ENCODE assay signal across 19 mouse cellular contexts in genomic region chr11:114513446-114513845, GRCm38 (mm10).
DNase-seq lines count a peak whose midpoint lies in the region; ATAC-seq and TF ChIP-seq lines count a peak whose summit lies in the region.
"Had no signal": no experiment of that assay in that cellular context is flagged by ENCODE, and none has a peak within 500 bp of the region (broad histone marks: within the 10 kb centered on the region; RNA-seq: fewer than 3 reads in every experiment).

No protein-coding gene starts in this region.

- DNase-seq in forebrain, embryonic 14.5 days (ENCODE audit: low spot score) = peak; percentile 39
- no peak for DNase-seq in forebrain, postnatal 0 days
- peak; percentile 13 for DNase-seq in kidney, adult 9 months
- no peak for DNase-seq in kidney, adult 11 months
- peak; percentile 40 for DNase-seq in midbrain, embryonic 14.5 days
- no peak for DNase-seq in heart, adult 11 months
- DNase-seq: B cell, adult 2 months; cerebellum, adult 11-12 months; cerebellum, adult 9-10 months; cerebellum, postnatal 25 days; gastrocnemius, postnatal 14 days had no signal

- H3K27ac ChIP-seq in forebrain, embryonic 14.5 days (ENCODE audit: low read depth, low read length) = no peak overlapping the region
- H3K27ac ChIP-seq in forebrain, postnatal 0 days (ENCODE audit: low read depth, low read length) = no peak overlapping the region
- no peak overlapping the region for H3K27ac ChIP-seq in midbrain, embryonic 14.5 days (replicated peaks; ENCODE audit: low read depth, low read length)
- no peak overlapping the region for H3K27ac ChIP-seq in midbrain, embryonic 13.5 days
- H3K27ac ChIP-seq: embryonic facial prominence, embryonic 12.5 days; hindbrain, embryonic 10.5 days; hindbrain, embryonic 14.5 days had no signal

- 0 out of 2 replicates have a peak, but pooled peaks cover 8% of the 10 kb centered on the region for H3K4me1 ChIP-seq in forebrain, embryonic 14.5 days (ENCODE audit: control insufficient read depth, insufficient read depth, low read length)
- H3K4me1 ChIP-seq in forebrain, postnatal 0 days (ENCODE audit: insufficient read depth) = peaks cover 8% of the 10 kb centered on the region; the same call in 1 of the 2 replicates
- peaks cover 9% of the 10 kb centered on the region; the same call in 1 of the 2 replicates for H3K4me1 ChIP-seq in midbrain, embryonic 14.5 days (ENCODE audit: control insufficient read depth, insufficient read depth, low read length)
- H3K4me1 ChIP-seq in midbrain, embryonic 13.5 days (replicated peaks) = peaks cover 29% of the 10 kb centered on the region
- H3K4me1 ChIP-seq: heart, embryonic 12.5 days had no signal

- 25% methylated on average over 5 of the region's 5 CpGs for WGBS in forebrain, embryonic 14.5 days
- 18% methylated on average over 5 of the region's 5 CpGs for WGBS in forebrain, postnatal 0 days
- 14% methylated on average over 5 of the region's 5 CpGs for WGBS in midbrain, embryonic 14.5 days
- 25% methylated on average over 5 of the region's 5 CpGs for WGBS in midbrain, embryonic 13.5 days

- H3K9me3 ChIP-seq in forebrain, embryonic 14.5 days (replicated peaks; ENCODE audit: control insufficient read depth, low read length) = no peaks in the 10 kb centered on the region
- H3K9me3 ChIP-seq in forebrain, postnatal 0 days (ENCODE audit: low read length) = no peaks in the 10 kb centered on the region
- no peaks in the 10 kb centered on the region for H3K9me3 ChIP-seq in midbrain, embryonic 14.5 days (ENCODE audit: control insufficient read depth, low read length)
- no peaks in the 10 kb centered on the region for H3K9me3 ChIP-seq in midbrain, embryonic 13.5 days
- H3K9me3 ChIP-seq: embryonic facial prominence, embryonic 12.5 days; heart, embryonic 12.5 days; hindbrain, embryonic 10.5 days had no signal

- H3K27me3 ChIP-seq in forebrain, embryonic 14.5 days (replicated peaks; ENCODE audit: control insufficient read depth, insufficient read depth, low read length) = no peaks in the 10 kb centered on the region
- H3K27me3 ChIP-seq in forebrain, postnatal 0 days (ENCODE audit: insufficient read depth, low read length) = no peaks in the 10 kb centered on the region
- 0 out of 2 replicates have a peak, but pooled peaks cover 3% of the 10 kb centered on the region for H3K27me3 ChIP-seq in midbrain, embryonic 14.5 days (ENCODE audit: control insufficient read depth, insufficient read depth, low read length)
- no peaks in the 10 kb centered on the region for H3K27me3 ChIP-seq in midbrain, embryonic 13.5 days

- H3K9ac ChIP-seq in forebrain, embryonic 14.5 days (ENCODE audit: low read length) = no peak overlapping the region
- no peak overlapping the region for H3K9ac ChIP-seq in forebrain, postnatal 0 days
- H3K9ac ChIP-seq in midbrain, embryonic 14.5 days (replicated peaks; ENCODE audit: low read length) = no peak overlapping the region
- H3K9ac ChIP-seq in midbrain, embryonic 13.5 days (replicated peaks) = no peak overlapping the region
- H3K9ac ChIP-seq: embryonic facial prominence, embryonic 12.5 days; heart, embryonic 12.5 days; hindbrain, embryonic 14.5 days had no signal

- H3K36me3 ChIP-seq in forebrain, embryonic 14.5 days (ENCODE audit: control insufficient read depth, insufficient read depth, low read length) = no peaks in the 10 kb centered on the region
- H3K36me3 ChIP-seq in forebrain, postnatal 0 days (ENCODE audit: insufficient read depth) = no peaks in the 10 kb centered on the region
- no peaks in the 10 kb centered on the region for H3K36me3 ChIP-seq in midbrain, embryonic 14.5 days (ENCODE audit: control insufficient read depth, insufficient read depth, low read length)
- H3K36me3 ChIP-seq in midbrain, embryonic 13.5 days = no peaks in the 10 kb centered on the region
- H3K36me3 ChIP-seq: embryonic facial prominence, embryonic 12.5 days; G1E; heart, embryonic 12.5 days; hindbrain, embryonic 10.5 days had no signal

- no peak for TF ChIP-seq CTCF in forebrain, postnatal 0 days (IDR thresholded peaks at IDR 0.05; ENCODE audit: low read depth)

- no peak for ATAC-seq in forebrain, embryonic 14.5 days
- ATAC-seq in forebrain, postnatal 0 days = no peak
- no peak for ATAC-seq in midbrain, embryonic 14.5 days (ENCODE audit: low FRiP score, low TSS enrichment)
- ATAC-seq in midbrain, embryonic 13.5 days = no peak
- ATAC-seq: CD4-positive, CD25-positive, alpha-beta regulatory T cell, adult 4 months; forebrain, embryonic 16.5 days had no signal

- no peak overlapping the region for H3K4me2 ChIP-seq in forebrain, embryonic 14.5 days (ENCODE audit: low read length)
- no peak overlapping the region for H3K4me2 ChIP-seq in forebrain, postnatal 0 days (ENCODE audit: low read depth)
- H3K4me2 ChIP-seq in midbrain, embryonic 14.5 days (ENCODE audit: low read length) = no peak overlapping the region
- no peak overlapping the region for H3K4me2 ChIP-seq in midbrain, embryonic 13.5 days (replicated peaks)
- H3K4me2 ChIP-seq: embryonic facial prominence, embryonic 12.5 days; heart, embryonic 12.5 days; hindbrain, embryonic 14.5 days had no signal

- no peak overlapping the region for H3K4me3 ChIP-seq in forebrain, embryonic 14.5 days (ENCODE audit: low read depth, low read length)
- no peak overlapping the region for H3K4me3 ChIP-seq in forebrain, postnatal 0 days (ENCODE audit: low read depth, low read length)
- H3K4me3 ChIP-seq in midbrain, embryonic 14.5 days (replicated peaks; ENCODE audit: low read depth, low read length) = no peak overlapping the region
- H3K4me3 ChIP-seq in midbrain, embryonic 13.5 days (replicated peaks) = no peak overlapping the region
- H3K4me3 ChIP-seq: embryonic facial prominence, embryonic 12.5 days; heart, embryonic 12.5 days; hindbrain, embryonic 10.5 days had no signal

Comparison
In these comparisons a context has a peak if more than half of its experiments do, and no peak if none do; other contexts are left out.
1. DNase-seq: peak in forebrain, embryonic 14.5 days (single experiment), kidney, adult 9 months (single experiment) and midbrain, embryonic 14.5 days (single experiment); none in forebrain, postnatal 0 days (single experiment), kidney, adult 11 months (single experiment) and heart, adult 11 months (single experiment).